Mouse (Mus musculus): ENCODE measurements at regions not wholly inside any gene's neighbourhood (a gene's known extent, or its start where the extent isn't known, plus 50 kb on each side); places are given as distances from the start of the nearest gene placed in this dataset.
A peak's percentile ranks its signal among the peaks of the same experiment; 100 is the strongest.

DNA sequence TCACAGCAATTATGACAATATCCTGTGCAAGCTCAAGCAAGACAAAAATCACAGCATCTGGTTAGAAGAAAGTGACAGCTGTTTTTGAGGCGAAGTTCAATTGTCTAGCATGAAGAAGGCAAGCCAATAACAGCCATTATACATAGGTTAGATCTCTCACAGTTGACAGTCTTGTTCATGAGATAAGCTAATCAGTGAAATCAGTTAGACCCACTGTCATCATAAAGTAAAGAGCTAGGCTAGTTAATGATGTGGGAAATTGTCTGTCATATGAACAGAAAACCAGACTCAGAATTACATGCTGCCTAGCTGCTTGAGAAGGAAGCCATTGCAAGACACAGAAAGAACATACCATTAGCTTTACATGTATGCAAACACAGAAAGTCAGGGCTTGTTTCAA is 470.2 kb upstream of the 5930422O12Rik start:
- no peak for DNase-seq

DNA sequence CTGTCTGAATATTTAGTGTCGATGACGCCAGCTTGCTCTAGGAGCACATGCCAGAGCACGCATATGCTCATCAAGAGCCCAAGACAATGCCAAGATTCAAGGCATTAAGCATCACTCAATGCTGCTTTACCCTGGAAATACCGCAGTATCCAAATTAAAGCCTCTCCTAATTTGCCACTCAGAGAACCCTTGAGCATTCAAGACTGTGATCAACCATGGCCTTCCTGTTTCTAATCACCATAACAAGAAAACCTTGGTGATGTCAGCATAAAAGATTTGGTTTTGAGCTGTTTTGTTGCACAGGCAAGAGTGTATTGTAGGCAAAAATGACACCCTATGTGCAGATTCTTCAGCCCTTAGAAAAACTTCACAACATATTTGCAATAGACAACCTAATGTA is 469.7 kb upstream of the 5930422O12Rik start:
- DNase-seq = no peak

DNA sequence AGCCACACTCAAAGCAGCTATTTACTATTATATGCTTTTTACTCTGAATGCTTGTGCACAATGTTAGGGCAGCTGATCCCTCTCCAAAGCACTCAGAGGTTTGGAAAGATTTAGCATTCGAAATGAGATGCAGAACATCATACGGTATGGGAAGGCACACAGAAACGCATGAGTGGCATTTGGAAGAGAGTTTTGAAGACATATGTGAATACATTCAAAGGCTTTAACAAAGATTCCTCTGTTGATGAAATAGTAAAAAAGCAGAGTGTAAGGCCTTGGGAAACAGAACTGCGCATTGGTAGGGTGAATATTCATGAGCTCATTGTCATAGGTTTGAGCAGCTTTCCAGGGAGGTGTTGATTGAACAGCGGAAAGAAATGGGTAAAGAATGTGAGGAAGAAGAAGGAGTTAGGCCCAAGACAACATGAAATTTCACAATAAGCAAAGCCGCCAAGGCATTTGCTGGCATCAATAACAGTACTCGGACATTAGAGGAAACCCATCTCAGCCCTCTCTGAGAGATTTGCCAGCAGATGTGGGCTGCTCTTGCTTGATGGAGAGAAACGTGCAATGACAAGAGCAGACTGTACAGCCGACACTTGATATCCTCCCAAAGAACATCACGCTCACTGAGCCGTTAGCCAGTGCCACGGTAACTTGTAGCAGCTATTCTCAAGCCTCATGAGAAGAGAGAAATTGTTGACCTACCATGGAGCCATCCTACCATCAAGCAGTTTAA is 469.0 kb upstream of the 5930422O12Rik start:
- DNase-seq = no peak

DNA sequence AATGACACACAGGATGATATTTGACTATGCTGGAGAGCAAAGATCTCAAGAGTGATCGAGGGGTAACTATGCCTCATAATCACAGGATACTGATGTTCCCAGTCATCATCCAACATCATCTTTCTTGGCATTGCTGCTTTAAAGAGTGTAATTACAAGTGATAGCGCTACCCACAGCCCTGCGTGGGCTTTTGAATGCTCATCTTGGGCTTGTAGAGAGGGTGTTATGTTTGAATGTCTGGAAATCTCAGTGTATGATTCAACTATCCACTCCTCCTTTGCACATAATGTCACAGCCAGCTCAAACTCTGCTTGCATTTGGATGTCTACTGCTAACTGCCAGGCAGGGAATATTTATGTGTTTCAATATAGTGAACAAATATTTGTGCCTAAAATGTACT is 438.3 kb upstream of the 5930422O12Rik start:
- DNase-seq = no peak

DNA sequence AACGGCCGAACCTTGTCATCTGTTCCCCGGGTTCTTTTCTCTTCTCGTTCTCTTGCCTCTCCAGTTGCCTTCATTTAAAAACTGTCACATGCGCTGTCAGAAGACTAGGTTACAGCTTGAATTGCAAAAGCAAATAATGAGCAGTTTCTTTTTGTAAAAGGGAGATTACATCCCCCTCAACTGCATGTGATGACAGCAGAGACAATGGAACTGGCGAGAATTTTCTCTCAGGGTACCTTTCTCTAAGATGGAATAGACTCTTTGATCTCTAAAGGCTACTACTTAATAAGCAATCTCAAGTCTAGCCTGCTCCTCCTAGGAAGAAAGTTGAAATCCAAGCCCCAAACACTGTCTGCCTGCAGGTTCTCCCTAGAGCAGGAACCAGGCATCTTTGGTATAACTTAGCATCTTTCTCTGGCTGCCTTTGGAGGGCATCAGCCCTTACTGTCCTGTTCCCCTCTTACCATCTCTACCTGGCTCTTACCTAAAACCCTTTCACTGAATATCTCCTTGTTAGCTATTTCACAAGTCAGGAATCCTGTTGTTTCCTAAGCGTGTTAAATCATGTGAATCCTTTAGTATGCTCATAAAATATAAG is 424.4 kb upstream of the 5930422O12Rik start:
- DNase-seq = no peak

DNA sequence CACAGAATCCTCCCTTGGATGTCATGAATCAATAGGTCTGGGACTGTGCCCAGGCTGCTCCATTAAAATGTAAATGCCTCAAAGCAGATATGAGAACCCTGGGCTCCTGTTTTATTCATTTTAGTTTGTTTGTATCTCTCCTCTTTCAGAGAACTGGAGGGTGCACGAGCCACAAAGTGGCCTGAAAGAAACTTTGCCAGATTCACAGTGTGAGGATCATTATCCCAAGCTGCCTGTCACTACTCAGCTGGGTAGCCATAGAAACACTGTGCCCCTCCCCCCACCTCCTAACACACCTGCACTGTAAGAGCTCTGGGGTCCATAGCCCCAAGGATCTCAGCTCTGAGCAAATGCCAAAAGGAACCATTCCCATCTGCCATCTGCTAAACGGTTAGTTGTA is 423.9 kb upstream of the 5930422O12Rik start:
- DNase-seq = no peak

DNA sequence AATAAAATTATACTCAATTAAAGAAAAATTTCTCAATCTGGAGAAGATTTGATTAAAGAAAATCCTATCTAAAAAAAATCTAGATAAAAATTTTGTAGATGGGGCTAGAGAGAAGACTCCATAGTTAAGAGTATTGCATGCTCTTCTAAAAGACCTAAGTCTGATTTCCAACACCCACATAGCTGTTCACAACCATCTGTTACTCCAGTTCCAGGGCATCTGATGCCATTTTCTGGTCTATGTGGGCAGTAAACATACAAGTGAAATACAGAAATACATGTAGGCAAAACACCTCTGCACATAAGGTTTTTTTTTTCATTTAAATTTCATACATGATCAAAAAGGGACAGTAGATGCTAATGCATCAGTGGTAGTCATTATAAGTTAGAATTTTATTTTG is 418.4 kb upstream of the 5930422O12Rik start:
- no peak for DNase-seq

DNA sequence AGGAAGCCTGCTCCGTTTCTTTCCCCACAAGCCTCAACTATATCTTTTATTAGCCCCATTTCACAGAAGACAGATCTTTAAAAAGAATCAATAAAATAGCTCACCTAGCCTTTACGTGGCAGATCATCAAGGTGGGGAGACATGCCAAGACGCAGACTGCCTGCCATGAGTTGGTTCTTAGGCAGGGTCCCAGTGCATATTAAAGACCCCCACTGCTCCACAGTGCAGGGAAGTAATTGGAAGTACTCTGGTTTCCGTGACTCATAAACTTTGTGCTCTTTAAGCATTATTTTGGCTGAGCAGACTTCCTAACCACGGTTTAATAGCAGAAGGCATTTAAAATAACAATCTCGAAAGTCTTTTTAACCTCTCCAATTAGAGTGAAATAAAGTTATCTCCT is 415.7 kb upstream of the 5930422O12Rik start:
- DNase-seq = no peak

DNA sequence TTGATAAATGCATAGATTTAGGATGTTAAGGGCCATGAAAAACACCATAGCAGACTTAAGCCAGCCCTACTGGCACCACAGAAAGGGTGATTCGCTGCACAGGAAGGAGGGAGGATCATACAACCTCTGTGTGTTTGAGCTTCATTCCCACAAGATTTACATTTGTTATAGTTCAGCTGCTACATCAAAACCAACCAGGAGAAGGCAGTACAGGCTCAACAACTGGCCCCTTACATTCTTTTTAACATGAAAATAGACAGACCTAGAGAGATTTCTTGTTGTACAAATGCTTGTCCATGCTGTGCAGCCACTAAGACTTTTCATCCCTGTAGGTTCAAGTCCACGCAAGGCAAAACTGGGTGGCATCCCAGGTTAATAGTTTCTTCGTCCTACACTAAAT is 412.6 kb upstream of the 5930422O12Rik start:
- DNase-seq = peak; percentile 20

DNA sequence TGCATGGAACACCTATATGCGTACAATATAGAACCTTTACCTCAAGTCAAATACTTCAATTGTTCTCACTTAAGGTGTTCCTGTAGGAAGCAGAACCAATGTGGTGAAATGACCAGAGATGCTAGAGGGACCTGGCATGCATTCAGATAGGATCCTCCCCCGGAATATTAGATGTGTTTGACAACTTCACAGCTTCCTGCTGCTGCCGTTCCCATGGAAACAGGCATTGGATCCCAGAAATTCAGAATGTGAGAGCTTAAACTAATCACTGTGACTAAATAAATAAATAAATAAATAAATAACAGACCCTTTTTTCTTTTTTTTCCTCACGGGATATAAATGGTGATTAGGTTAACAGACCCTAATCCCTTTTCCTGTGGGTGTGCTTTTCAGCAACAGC is 401.5 kb upstream of the 5930422O12Rik start:
- no peak for DNase-seq

DNA sequence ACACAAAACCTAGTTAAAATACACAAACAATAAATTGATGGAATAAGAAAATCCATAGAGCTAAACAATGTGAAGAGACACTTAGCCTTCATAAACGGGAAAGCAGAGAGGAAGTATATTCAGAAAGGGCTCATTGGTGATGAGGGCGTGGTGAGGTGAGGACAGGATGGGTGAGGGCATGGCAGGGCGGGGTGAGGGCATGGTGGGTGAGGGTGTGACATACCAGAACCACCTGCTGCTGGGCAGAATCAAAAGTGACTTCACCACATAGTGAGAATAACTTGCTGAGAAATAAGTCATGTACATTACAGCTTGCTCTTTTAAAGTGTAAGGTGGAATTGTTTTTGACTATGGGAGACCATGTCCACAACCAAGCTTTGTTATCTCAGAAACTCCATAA is 399.1 kb upstream of the 5930422O12Rik start:
- DNase-seq = no peak

DNA sequence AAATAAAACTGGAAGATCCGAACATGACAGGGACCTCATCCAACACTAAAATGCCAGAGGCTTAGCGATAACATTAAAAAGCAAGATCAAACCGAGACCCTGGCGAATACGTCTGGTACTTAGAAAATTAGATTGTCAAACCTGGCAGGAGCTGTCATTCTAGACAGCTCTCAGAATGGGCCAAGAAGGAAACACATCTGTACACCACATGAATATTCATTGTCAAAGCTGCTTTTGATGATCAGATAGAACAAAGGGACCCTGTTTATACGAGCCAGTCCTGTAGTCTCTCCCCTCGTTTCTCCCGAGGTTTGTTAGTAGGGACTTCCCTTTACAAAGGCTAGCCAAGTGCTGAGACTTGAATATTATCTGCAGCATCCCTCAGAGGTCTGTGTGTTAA is 376.5 kb upstream of the 5930422O12Rik start:
- DNase-seq = no peak

DNA sequence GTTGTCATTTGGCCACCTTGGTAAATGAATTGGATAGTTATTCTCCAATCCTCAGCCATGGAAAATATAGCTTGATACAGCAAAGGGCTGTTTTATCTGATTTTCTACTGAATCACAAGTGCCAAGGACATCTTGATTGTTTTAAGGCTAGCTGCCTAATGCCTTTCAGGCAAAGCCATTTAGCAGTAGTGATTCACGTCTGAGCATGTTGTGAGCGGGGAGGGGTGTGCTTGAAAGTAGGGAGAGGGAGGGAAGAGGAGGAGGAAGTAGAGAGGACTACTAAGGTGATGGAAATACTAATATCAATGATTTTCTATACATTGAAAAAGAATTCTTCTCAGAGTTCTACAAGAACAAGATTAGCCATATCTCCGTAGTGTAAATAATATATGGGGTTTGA is 362.9 kb upstream of the 5930422O12Rik start:
- peak; percentile 45 for DNase-seq

DNA sequence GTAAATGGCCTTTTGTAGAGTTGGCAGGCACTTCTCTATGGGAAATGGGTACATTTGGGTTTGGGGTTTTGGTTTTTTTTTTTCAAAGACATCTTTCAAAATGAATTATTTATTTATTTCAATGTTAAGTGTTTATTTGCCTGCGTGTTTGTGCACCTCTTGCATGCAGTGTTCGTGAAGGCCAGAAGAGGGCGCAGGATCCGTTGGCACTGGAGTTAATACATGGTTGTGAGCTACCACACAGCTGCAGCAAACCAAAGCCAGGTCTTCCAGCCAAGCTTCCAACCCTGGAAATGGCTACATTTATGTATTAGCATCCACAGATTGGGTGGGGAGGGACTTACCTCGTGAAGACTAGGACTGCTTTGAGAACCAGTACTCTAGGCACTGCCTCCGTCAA is 362.3 kb upstream of the 5930422O12Rik start:
- no peak for DNase-seq

DNA sequence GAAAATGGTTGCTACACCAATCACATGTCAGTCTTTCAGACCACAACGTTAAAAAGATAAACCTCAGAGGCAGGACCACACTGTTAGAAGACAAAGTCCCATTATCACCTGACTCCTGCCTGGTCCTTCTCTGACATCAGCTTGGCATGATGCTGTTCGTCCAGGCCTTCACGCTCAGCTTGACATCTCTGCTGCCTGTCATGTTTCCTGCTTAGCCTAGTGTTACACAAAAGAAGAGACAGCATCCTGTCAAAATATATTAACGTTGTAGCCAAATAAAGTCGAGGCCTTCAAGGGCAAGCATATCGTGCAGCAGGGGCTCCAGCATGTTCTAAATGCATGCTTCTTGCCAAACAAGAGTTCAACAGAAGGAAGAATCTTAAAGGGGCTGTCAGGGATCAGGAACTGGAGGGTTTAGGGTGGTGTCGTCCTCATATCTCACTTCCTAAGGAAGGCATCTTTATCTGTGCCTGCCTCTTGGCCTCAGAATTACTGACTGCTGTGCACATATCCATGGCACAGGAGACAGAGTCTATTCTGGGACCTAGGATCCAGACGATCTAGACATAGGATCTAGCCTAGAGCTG is 361.0 kb upstream of the 5930422O12Rik start:
- no peak for DNase-seq

DNA sequence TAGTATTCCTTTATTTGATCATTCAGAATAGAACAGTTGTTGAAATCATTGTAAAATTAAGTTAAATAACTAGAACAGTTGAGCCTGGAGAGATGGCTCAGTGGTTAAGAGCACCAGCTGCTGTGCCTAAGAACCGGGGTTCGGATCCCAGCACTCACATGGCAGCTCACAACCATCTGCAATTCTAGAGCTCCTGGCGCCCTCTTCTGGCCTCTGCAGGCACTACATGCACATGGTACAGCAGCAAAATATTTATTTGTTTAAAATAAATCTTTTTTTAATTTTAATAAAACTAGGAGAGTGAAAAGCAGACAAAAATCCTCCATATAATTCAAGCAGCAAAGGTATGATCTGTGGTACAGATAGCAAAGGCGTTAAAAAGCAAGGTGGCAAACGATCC is 360.0 kb upstream of the 5930422O12Rik start:
- no peak for DNase-seq

DNA sequence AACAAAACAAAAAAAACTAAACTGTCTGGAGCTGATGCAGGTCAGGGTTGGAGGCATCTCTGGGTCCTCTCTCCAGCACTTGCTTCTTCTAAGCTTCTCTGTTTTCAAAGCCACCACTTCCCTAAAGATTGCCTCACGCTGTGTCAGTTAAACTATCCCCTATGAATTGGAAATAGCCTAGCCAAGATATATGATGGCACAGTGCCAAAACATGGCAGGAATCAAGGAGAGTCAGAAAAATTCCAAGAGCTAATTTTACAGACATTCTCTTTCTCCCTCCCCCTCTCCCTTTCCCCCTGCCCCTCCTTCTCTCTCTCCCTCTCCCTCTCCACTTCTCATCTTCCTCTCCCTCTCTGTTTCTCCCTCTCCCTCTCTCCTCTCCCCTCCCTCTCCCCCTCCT is 353.3 kb upstream of the 5930422O12Rik start:
- no peak for DNase-seq

DNA sequence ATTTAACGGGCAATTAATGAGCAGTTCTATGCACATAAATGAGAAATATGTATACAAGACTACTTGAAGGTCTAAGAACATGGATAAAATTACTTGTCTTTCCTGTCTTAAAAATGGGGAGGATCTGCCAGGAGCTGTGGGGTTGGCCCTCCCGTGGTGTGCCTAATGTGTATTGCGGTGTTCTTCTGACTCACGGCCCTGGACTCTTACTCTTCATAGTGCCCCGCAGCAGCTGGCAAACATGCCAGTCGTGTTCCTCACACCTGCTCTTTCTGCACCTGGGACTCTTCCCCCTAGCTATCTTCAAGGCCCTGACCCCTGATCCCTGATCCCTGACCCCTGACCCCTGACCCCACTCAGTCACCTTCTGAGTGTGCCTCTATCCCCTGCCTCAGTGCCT is 352.3 kb upstream of the 5930422O12Rik start:
- DNase-seq = no peak

DNA sequence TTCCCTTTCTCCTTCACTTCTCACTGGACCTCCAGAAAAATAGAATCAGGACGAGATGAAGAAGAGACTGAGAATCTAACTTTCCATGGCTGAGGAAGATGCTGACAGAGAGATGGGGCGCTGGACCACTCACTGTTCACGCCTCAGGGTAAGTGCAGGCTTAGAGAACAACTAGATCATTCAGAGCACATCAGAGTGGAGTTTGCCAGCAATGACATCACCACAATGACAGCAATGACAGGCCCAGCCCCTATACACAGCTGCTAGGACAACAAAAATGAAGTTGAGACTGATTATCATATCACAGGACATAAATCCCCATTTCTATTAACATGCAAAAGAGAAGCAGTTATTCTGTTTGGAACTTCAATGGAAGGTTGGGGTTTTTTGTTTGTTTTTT is 350.4 kb upstream of the 5930422O12Rik start:
- no peak for DNase-seq

DNA sequence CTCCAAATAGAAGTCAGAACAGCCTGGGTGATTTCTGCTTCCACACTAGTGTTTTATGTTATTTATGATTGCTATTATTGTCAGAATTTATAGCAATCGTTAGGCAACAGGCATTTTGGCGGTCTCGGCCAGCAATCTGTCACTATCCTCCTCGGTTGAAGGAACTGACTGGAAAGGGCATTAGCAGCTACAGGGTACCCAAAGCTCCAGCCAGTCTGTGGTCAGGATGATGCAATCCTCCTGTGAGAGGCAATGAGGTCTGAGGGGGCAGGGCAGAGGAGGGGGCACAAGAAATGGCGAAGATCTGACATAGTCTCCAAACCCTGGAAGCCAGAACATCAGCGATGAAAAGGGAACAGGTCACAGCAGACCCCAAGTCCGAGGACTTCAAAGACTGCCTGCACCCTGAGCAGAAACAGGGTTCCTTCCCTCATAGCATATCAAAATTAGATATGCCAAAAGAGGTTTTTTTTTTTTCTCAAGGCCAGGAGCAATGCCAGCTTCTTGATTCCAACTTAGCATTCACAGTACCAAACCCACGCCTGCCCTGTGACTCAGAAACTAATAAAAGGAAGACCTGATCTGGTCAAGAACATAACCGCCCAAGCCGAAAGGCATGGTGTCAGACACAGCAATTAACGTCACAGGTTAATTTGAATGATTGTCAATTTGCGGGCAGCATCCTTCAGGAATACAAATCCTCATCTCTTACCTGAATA is 348.5 kb upstream of the 5930422O12Rik start:
- peak; percentile 20 for DNase-seq

DNA sequence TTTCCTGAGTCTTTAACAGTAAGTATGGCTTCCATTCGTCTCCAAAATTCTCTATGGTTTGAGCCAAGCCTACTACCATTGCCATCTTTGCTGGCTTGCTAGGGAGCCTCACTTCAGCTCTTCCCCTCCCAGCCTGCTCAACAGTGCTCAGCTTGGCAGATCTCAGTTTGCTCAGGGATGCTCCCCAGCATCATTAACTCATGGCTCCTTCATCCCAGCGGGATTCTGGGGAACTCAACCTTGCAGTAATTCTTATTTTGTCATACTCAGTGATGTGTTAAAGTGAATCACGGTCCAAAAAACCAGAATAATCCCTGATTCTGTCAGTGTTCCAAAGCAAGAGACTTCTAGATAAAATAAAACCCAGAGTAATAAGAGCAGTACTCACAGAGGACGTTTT is 346.6 kb upstream of the 5930422O12Rik start:
- no peak for DNase-seq

DNA sequence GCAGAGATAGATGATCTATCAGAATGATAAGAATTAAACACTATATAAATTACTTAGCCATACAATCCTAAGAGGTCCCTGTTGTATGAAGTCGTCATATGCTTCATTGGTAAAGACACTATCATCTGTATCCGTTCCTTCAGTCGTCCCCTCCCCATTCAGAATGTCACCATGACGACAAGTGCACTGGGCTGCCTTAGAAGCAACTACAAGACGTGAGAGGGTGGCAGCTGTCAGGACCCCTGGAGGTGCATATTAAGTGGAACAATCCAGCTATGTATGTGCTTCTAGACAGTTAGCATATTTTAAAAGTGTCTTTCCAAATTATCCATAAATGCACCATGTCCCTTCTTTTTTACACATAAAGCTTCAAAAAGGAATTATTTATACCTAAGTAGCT is 343.0 kb upstream of the 5930422O12Rik start:
- DNase-seq = no peak

DNA sequence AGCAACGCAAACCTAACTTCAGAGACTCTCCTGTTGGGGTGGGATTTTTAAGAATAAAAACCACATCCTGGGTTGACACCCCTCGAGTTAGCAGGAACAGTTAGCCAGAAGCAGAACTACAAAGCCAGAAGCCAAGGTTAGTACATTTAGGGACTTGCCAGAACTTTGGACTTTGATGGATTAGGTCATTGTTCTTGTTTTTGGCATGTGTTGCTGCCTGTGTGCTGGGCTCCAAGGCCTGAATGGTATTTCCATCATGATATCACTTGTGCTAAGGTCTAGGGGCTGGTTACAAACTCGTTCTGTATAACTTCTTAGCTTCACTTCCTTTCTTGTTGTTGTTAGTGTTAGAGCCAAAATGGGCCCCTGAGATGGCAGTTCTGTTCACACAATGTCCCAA is 338.8 kb upstream of the 5930422O12Rik start:
- peak; percentile 34 for DNase-seq

Data from adrenal gland, postnatal 14 days (tissue).